Mouse (Mus musculus) embryonic facial prominence, embryonic 13.5 days (tissue): ENCODE data around the gene Slc38a3. TPM values are rescaled to one million over a fixed set of nuclear protein-coding genes. Genes with fewer than 3 reads are reported as not detected.

Experiments used
- ATAC-seq: fragments of 200-750 bp; cut with Nextera tagmentation; 2 replicates; pipeline ENCODE4 v1.8.0; 2017; ENCODE audit warnings: low read depth; ENCODE audit not compliant: insufficient number of reproducible peaks, insufficient read depth, low FRiP score, low TSS enrichment
- H3K27ac ChIP-seq: fragments of 300-500 bp; sonication (generic); 2 replicates; pipeline ENCODE4 v1.5.1; 2015; ENCODE audit warnings: moderate library complexity, mild to moderate bottlenecking, inconsistent platforms
- H3K27me3 ChIP-seq: fragments of 300-500 bp; sonication (generic); 2 replicates; pipeline ENCODE4 v1.6.1; 2015; ENCODE audit warnings: mild to moderate bottlenecking, inconsistent platforms
- H3K36me3 ChIP-seq: fragments of 300-500 bp; sonication (generic); 2 replicates; pipeline ENCODE4 v1.6.1; 2015; ENCODE audit warnings: mild to moderate bottlenecking, inconsistent platforms
- H3K4me1 ChIP-seq: fragments of 300-500 bp; sonication (generic); 2 replicates; pipeline ENCODE4 v1.6.1; 2015; ENCODE audit warnings: inconsistent platforms
- H3K4me2 ChIP-seq: fragments of 300-500 bp; sonication (generic); 2 replicates; pipeline ENCODE4 v1.6.1; 2015; ENCODE audit warnings: moderate library complexity, mild to moderate bottlenecking, inconsistent platforms
- H3K4me3 ChIP-seq: fragments of 300-500 bp; sonication (generic); 2 replicates; pipeline ENCODE4 v1.5.1; 2015; ENCODE audit warnings: mild to moderate bottlenecking, inconsistent platforms
- H3K9ac ChIP-seq: fragments of 300-500 bp; sonication (generic); 2 replicates; pipeline ENCODE4 v1.6.1; 2015; ENCODE audit warnings: mild to moderate bottlenecking, inconsistent platforms
- H3K9me3 ChIP-seq: fragments of 300-500 bp; sonication (generic); 2 replicates; pipeline ENCODE4 v1.6.1; 2016; ENCODE audit warnings: inconsistent platforms
- WGBS: fragments of 180-500 bp; shearing (Covaris S2); methylation state at CpG from one replicate; pipeline ENCODE4 v1.1.7; 2015; ENCODE audit warnings: mixed read lengths; 5-methylcytosine and 5-hydroxymethylcytosine counted together
- polyA plus RNA-seq: library from polyadenylated mRNA; unstranded; fragments of >200 nt; fragmentation: Nextera tagmentation; extraction: Ambion mirVana; gene quantifications from 2 replicates; pipeline ENCODE4 v1.2.1, GENCODE M21; 2015

Gene Slc38a3
- polyA plus RNA-seq, 1 experiment from 2014 or later: 3.4 TPM

- Histone ChIP-seq H3K9ac (peak overlapping the region; percentile 61), H3K4me3 (peak overlapping the region; percentile 41), H3K4me2 (peak overlapping the region; percentile 71), H3K9me3 (no peaks in the 10 kb centered on the region), H3K36me3 (0 out of 2 replicates have a peak, but pooled peaks cover 1% of the 10 kb centered on the region), H3K4me1 (peaks cover 20% of the 10 kb centered on the region), H3K27ac (no peak overlapping the region), H3K27me3 (peaks cover 42% of the 10 kb centered on the region)
- WGBS: 1% methylated on average over 25 of the region's 25 CpGs
- 0 out of 2 replicates have a peak, but pooled peaks have one; percentile 11 for ATAC-seq
Measured at GRCm38 (mm10) chr9:107676302-107676701, 7.0 kb upstream of the Slc38a3 start.

- peak overlapping the region; percentile 61 for H3K9ac ChIP-seq
- under 1% methylated on average over 39 of the region's 39 CpGs for WGBS
- peaks cover 42% of the 10 kb centered on the region for H3K27me3 ChIP-seq
- peak; percentile 39; the same call in 1 of the 2 replicates for ATAC-seq
- H3K27ac ChIP-seq: no peak overlapping the region
- no peaks in the 10 kb centered on the region for H3K36me3 ChIP-seq
- H3K4me3 ChIP-seq: peak overlapping the region; percentile 41
- H3K4me1 ChIP-seq: peaks cover 20% of the 10 kb centered on the region
- no peaks in the 10 kb centered on the region for H3K9me3 ChIP-seq
- H3K4me2 ChIP-seq: peak overlapping the region; percentile 71
Measured at GRCm38 (mm10) chr9:107675671-107676301, 6.5 kb upstream of the Slc38a3 start.

- 58% methylated on average over 9 of the region's 9 CpGs for WGBS
- Histone ChIP-seq H3K4me1 (peaks cover 20% of the 10 kb centered on the region), H3K9ac (no peak overlapping the region), H3K27ac (no peak overlapping the region), H3K4me2 (no peak overlapping the region), H3K36me3 (no peaks in the 10 kb centered on the region), H3K27me3 (peaks cover 42% of the 10 kb centered on the region), H3K9me3 (no peaks in the 10 kb centered on the region), H3K4me3 (no peak overlapping the region)
- no peak for ATAC-seq
Measured at GRCm38 (mm10) chr9:107674609-107675429, 5.5 kb upstream of the Slc38a3 start.

GRCm38 (mm10) chr9:107670259-107670658, 929 bp upstream of the Slc38a3 start:
- Histone ChIP-seq H3K4me2 (no peak overlapping the region), H3K4me3 (no peak overlapping the region), H3K36me3 (no peaks in the 10 kb centered on the region), H3K9me3 (no peaks in the 10 kb centered on the region), H3K27ac (no peak overlapping the region), H3K4me1 (peaks cover 26% of the 10 kb centered on the region), H3K9ac (no peak overlapping the region), H3K27me3 (peaks cover 40% of the 10 kb centered on the region)
- 61% methylated on average over 5 of the region's 5 CpGs for WGBS
- ATAC-seq: no peak

GRCm38 (mm10) chr9:107668916-107669315, 414 bp downstream of the Slc38a3 start:
- no peaks in the 10 kb centered on the region for H3K36me3 ChIP-seq
- no peaks in the 10 kb centered on the region for H3K9me3 ChIP-seq
- no peak overlapping the region for H3K27ac ChIP-seq
- peaks cover 32% of the 10 kb centered on the region for H3K27me3 ChIP-seq
- H3K4me2 ChIP-seq: no peak overlapping the region
- no peak overlapping the region for H3K4me3 ChIP-seq
- peaks cover 26% of the 10 kb centered on the region for H3K4me1 ChIP-seq
- 63% methylated on average over 3 of the region's 3 CpGs for WGBS
- no peak for ATAC-seq
- H3K9ac ChIP-seq: no peak overlapping the region

GRCm38 (mm10) chr9:107668011-107668410, 1.3 kb downstream of the Slc38a3 start:
- H3K4me3 ChIP-seq: no peak overlapping the region
- no peaks in the 10 kb centered on the region for H3K36me3 ChIP-seq
- ATAC-seq: no peak
- 31% methylated on average over 8 of the region's 8 CpGs for WGBS
- H3K9me3 ChIP-seq: no peaks in the 10 kb centered on the region
- H3K27ac ChIP-seq: no peak overlapping the region
- peak overlapping the region; percentile 92 for H3K4me2 ChIP-seq
- H3K9ac ChIP-seq: peak overlapping the region; percentile 71; the same call in 1 of the 2 replicates
- H3K27me3 ChIP-seq: peaks cover 30% of the 10 kb centered on the region
- peaks cover 34% of the 10 kb centered on the region for H3K4me1 ChIP-seq

- no peak overlapping the region for H3K27ac ChIP-seq
- peak overlapping the region; percentile 71 for H3K9ac ChIP-seq
- peaks cover 30% of the 10 kb centered on the region for H3K27me3 ChIP-seq
- peak; percentile 84 for ATAC-seq
- peaks cover 34% of the 10 kb centered on the region for H3K4me1 ChIP-seq
- peak overlapping the region; percentile 92 for H3K4me2 ChIP-seq
- H3K4me3 ChIP-seq: peak overlapping the region; percentile 50
- H3K36me3 ChIP-seq: no peaks in the 10 kb centered on the region
- H3K9me3 ChIP-seq: no peaks in the 10 kb centered on the region
- WGBS: under 1% methylated on average over 24 of the region's 24 CpGs
Measured at GRCm38 (mm10) chr9:107667219-107667618, 2.1 kb downstream of the Slc38a3 start.

GRCm38 (mm10) chr9:107666751-107667205, 2.6 kb downstream of the Slc38a3 start:
- Histone ChIP-seq H3K27me3 (peaks cover 30% of the 10 kb centered on the region), H3K4me3 (peak overlapping the region; percentile 50), H3K4me2 (peak overlapping the region; percentile 92), H3K9ac (peak overlapping the region; percentile 71), H3K9me3 (no peaks in the 10 kb centered on the region), H3K4me1 (peaks cover 34% of the 10 kb centered on the region), H3K36me3 (no peaks in the 10 kb centered on the region), H3K27ac (no peak overlapping the region)
- WGBS: under 1% methylated on average over 30 of the region's 30 CpGs
- no peak for ATAC-seq

GRCm38 (mm10) chr9:107665308-107665707, 4.0 kb downstream of the Slc38a3 start:
- peaks cover 30% of the 10 kb centered on the region for H3K27me3 ChIP-seq
- no peak overlapping the region for H3K4me2 ChIP-seq
- 80% methylated on average over 7 of the region's 7 CpGs for WGBS
- H3K27ac ChIP-seq: no peak overlapping the region
- no peaks in the 10 kb centered on the region for H3K36me3 ChIP-seq
- no peak overlapping the region for H3K9ac ChIP-seq
- no peak for ATAC-seq
- H3K4me1 ChIP-seq: peaks cover 40% of the 10 kb centered on the region
- no peak overlapping the region for H3K4me3 ChIP-seq
- H3K9me3 ChIP-seq: no peaks in the 10 kb centered on the region

- H3K4me2 ChIP-seq: no peak overlapping the region
- 55% methylated on average over 9 of the region's 9 CpGs for WGBS
- no peak overlapping the region for H3K9ac ChIP-seq
- H3K9me3 ChIP-seq: no peaks in the 10 kb centered on the region
- peaks cover 28% of the 10 kb centered on the region for H3K27me3 ChIP-seq
- peaks cover 40% of the 10 kb centered on the region for H3K4me1 ChIP-seq
- no peaks in the 10 kb centered on the region for H3K36me3 ChIP-seq
- ATAC-seq: no peak
- no peak overlapping the region for H3K27ac ChIP-seq
- H3K4me3 ChIP-seq: no peak overlapping the region
Measured at GRCm38 (mm10) chr9:107663525-107663924, 5.8 kb downstream of the Slc38a3 start.

- H3K27ac ChIP-seq: no peak overlapping the region
- peaks cover 20% of the 10 kb centered on the region for H3K27me3 ChIP-seq
- WGBS: 80% methylated on average over 8 of the region's 8 CpGs
- ATAC-seq: no peak
- no peaks in the 10 kb centered on the region for H3K36me3 ChIP-seq
- peaks cover 31% of the 10 kb centered on the region for H3K4me1 ChIP-seq
- no peak overlapping the region for H3K4me2 ChIP-seq
- no peak overlapping the region for H3K9ac ChIP-seq
- no peak overlapping the region for H3K4me3 ChIP-seq
- H3K9me3 ChIP-seq: no peaks in the 10 kb centered on the region
Measured at GRCm38 (mm10) chr9:107662342-107662741, 7.0 kb downstream of the Slc38a3 start.
